35 mouse cellular contexts compared by ENCODE assay signal in genomic region chr16:50762096-50762495, GRCm38 (mm10).
"Had no signal": no experiment of that assay in that cellular context is flagged by ENCODE, and none has a peak within 500 bp of the region (broad histone marks: within the 10 kb centered on the region; RNA-seq: fewer than 3 reads in every experiment).

No protein-coding gene starts in this region.

- H3K9ac ChIP-seq: heart, embryonic 12.5 days; heart, embryonic 13.5 days; heart, embryonic 15.5 days; hindbrain, embryonic 12.5 days; hindbrain, embryonic 13.5 days; hindbrain, embryonic 14.5 days; hindbrain, embryonic 15.5 days; intestine, embryonic 15.5 days; kidney, embryonic 15.5 days had no signal

- H3K4me2 ChIP-seq: heart, embryonic 11.5 days; heart, embryonic 12.5 days; heart, embryonic 13.5 days; heart, embryonic 15.5 days; hindbrain, embryonic 12.5 days; hindbrain, embryonic 13.5 days; hindbrain, embryonic 14.5 days; hindbrain, embryonic 15.5 days; intestine, embryonic 15.5 days; kidney, embryonic 15.5 days had no signal

- H3K9me3 ChIP-seq: heart, embryonic 10.5 days; heart, embryonic 12.5 days; heart, embryonic 13.5 days; heart, embryonic 15.5 days; hindbrain, embryonic 10.5 days; hindbrain, embryonic 12.5 days; hindbrain, embryonic 13.5 days; hindbrain, embryonic 15.5 days; intestine, embryonic 15.5 days; kidney, embryonic 15.5 days had no signal

- DNase-seq: heart, postnatal 10 days; heart, postnatal 14 days; heart, postnatal 36 days; heart, postnatal 4 days; kidney, adult 11 months; kidney, adult 18-20 months; kidney, adult 2 months; kidney, adult 8-10 months; kidney, adult 9 months; kidney, postnatal 10 days; kidney, postnatal 14 days; kidney, postnatal 25 days; kidney, postnatal 36 days; kidney, postnatal 4 days; layer of hippocampus, adult 9-11 months; layer of hippocampus, postnatal 36 days had no signal

- H3K36me3 ChIP-seq: heart, embryonic 10.5 days; heart, embryonic 12.5 days; heart, embryonic 13.5 days; heart, embryonic 15.5 days; hindbrain, embryonic 10.5 days; hindbrain, embryonic 12.5 days; hindbrain, embryonic 13.5 days; hindbrain, embryonic 15.5 days; intestine, embryonic 15.5 days; kidney, embryonic 15.5 days had no signal

- H3K4me3 ChIP-seq: heart, embryonic 10.5 days; heart, embryonic 12.5 days; heart, embryonic 13.5 days; heart, embryonic 15.5 days; hindbrain, embryonic 10.5 days; hindbrain, embryonic 12.5 days; hindbrain, embryonic 13.5 days; hindbrain, embryonic 15.5 days; intestine, embryonic 15.5 days; kidney, embryonic 15.5 days; layer of hippocampus, adult 2 months had no signal

- H3K27me3 ChIP-seq: heart, embryonic 12.5 days; heart, embryonic 13.5 days; heart, embryonic 15.5 days; hindbrain, embryonic 12.5 days; hindbrain, embryonic 13.5 days; hindbrain, embryonic 15.5 days; intestine, embryonic 15.5 days; kidney, embryonic 15.5 days had no signal

- H3K27ac ChIP-seq: heart, embryonic 10.5 days; heart, embryonic 13.5 days; heart, embryonic 15.5 days; hindbrain, embryonic 10.5 days; hindbrain, embryonic 12.5 days; hindbrain, embryonic 13.5 days; hindbrain, embryonic 14.5 days; hindbrain, embryonic 15.5 days; hindbrain, postnatal 0 days; intestine, embryonic 15.5 days; kidney, embryonic 15.5 days; kidney, postnatal 0 days; layer of hippocampus, adult 2 months had no signal

- ATAC-seq: hindbrain, embryonic 16.5 days; hindbrain, postnatal 0 days; inflammation-experienced regulatory T-cells, adult 6 months; intestine, embryonic 15.5 days; intestine, embryonic 16.5 days; intestine, postnatal 0 days had no signal

- H3K4me1 ChIP-seq: heart, embryonic 10.5 days; heart, embryonic 12.5 days; heart, embryonic 13.5 days; heart, embryonic 15.5 days; hindbrain, embryonic 10.5 days; hindbrain, embryonic 12.5 days; hindbrain, embryonic 13.5 days; hindbrain, embryonic 15.5 days; intestine, embryonic 15.5 days; kidney, embryonic 15.5 days had no signal
